Mouse (Mus musculus): Measurements from ENCODE around the gene Trappc1. TPM values are rescaled to one million over a fixed set of nuclear protein-coding genes. Genes with fewer than 3 reads are reported as not detected.
"Not testable (repeated sequence)": the region's sequence is repeated elsewhere in the genome, so short reads cannot be mapped to it uniquely, and the experiment has no call there.

The Trappc1 gene
- total RNA-seq (2021), result 10 to 100 TPM; 52.3 to 54.1 TPM
- long read RNA-seq, experiment 1, transcript Trappc1-202 (4 exons, 759 nt), result minor isoform, 11 of 34 reads
- long read RNA-seq, experiment 1, transcript Trappc1-203 (5 exons, 751 nt), result major isoform, 22 of 34 reads
- long read RNA-seq, experiment 1, partial matches to known transcripts, result 1 of 34 reads
- long read RNA-seq, experiment 1, other reads (novel, unspliced or antisense), result 0 of 34 reads
- long read RNA-seq, experiment 2, transcript Trappc1-202 (4 exons, 759 nt), result minor isoform, 13 of 34 reads
- long read RNA-seq, experiment 2, transcript Trappc1-203 (5 exons, 751 nt), result major isoform, 19 of 34 reads
- long read RNA-seq, experiment 2, partial matches to known transcripts, result 1 of 34 reads
- long read RNA-seq, experiment 2, other reads (novel, unspliced or antisense), result 0 of 34 reads

- peak; percentile 100 for DNase-seq
- intact Hi-C loops (cut with DNase I; ENCODE audit: low total_unique reads), result no loop called here
These were observed at the start of gene Trappc1, which contains the start of gene Cntrob for GRCm38 (mm10) chr11:69323667-69324111. TSS of gene Trappc1 (plus strand) at chr11:69323980. TSS of gene Cntrob (minus strand) at chr11:69323775.

DNA sequence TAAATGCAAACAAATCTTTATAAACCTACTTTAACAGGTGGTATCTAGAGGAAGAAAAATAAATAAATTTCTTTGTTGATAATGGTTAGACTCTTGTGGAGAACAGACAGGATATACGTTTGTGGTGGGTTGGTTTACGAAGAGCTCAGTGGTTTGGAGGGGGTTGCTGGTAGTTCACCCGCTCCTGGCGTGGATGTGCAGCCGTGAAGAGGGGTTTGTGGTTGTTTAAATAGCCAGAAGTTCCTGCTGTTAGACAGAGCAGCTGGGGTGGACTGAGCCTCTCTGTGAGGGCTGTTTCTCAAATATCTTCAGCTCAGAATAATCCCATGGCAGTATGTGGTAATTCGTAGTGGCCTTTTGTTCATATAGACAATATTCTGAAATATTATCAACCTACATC, 48.1 kb upstream of the Trappc1 start:
- intact Hi-C loops (cut with DNase I; ENCODE audit: low total_unique reads), result no loop called here
- no peak for DNase-seq

DNA sequence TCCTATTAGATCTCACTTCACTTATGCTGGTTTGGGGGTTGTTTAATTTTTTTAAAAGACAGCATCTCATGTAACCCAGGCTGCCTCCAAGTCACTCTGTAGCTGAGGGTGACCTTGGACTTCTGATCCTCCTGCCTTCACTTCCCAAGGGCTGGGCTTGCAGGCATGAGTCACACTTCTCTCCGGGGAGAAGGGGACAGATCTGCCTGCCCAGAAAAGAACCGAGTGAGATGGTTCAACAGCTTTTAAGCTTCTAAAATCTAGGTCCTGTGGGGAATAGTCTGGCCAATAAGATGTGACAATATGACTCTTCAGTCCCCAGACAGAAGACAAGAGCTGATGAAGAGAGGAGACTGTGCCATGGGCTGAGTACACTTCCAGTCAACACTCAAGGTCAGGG, 47.7 kb upstream of the Trappc1 start:
- DNase-seq, result no peak
- intact Hi-C loops (cut with DNase I; ENCODE audit: low total_unique reads), result no loop called here

DNA sequence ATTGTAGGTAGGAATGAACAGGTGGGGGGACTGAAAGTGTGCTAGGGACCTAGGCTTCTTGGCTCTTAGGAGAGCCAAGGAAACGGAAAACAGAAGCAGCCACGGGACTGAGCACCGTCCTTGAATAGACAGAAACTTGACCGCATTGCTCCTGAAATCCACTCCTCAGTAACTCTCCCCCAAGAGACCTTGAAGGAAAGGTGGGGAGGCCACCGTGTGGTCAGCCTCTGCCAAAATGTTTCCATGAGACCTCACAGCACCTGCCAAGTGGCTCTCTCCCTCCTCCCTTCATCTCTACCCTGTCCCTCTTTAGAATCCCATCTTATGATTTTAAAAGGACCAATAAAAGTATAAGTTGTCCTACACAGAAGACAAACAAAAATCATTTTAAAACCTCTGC, 46.5 kb upstream of the Trappc1 start:
- intact Hi-C loops (cut with DNase I; ENCODE audit: low total_unique reads), result no loop called here
- DNase-seq, result no peak

DNA sequence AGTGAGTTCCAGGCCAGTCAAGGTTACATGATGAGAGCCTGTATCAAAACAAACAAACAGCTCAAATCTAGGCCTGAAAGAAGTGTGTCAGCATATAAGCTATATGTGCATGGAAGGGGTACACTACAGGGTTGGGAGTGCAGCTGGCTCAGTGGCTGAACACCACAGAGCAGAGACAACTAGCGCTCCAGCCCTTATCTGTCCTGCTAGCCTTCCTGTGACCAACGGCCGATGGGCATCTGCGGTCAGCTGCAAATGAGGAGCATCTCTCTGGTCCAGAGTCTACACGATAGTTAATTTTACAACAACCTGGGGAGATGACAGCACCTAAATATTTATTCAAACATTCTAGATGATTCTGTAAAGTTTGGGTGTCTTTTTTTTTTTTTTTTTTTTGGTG, 32.7 kb upstream of the Trappc1 start:
- intact Hi-C loops (cut with DNase I; ENCODE audit: low total_unique reads), result no loop called here
- no peak for DNase-seq

GRCm38 (mm10) chr11:69295286-69295685, 28.5 kb upstream of the Trappc1 start:
- intact Hi-C loops (cut with DNase I; ENCODE audit: low total_unique reads), result no loop called here
- no peak for DNase-seq

- intact Hi-C loops (cut with DNase I; ENCODE audit: low total_unique reads), result no loop called here
These were observed 26.0 kb upstream of the Trappc1 start for GRCm38 (mm10) chr11:69297799-69298198.

GRCm38 (mm10) chr11:69298231-69298630, 25.5 kb upstream of the Trappc1 start:
- intact Hi-C loops (cut with DNase I; ENCODE audit: low total_unique reads), result no loop called here
- no peak for DNase-seq

More at GRCm38 (mm10) chr11:69297799-69298198, 26.0 kb upstream of the Trappc1 start:
- no peak for DNase-seq

DNA sequence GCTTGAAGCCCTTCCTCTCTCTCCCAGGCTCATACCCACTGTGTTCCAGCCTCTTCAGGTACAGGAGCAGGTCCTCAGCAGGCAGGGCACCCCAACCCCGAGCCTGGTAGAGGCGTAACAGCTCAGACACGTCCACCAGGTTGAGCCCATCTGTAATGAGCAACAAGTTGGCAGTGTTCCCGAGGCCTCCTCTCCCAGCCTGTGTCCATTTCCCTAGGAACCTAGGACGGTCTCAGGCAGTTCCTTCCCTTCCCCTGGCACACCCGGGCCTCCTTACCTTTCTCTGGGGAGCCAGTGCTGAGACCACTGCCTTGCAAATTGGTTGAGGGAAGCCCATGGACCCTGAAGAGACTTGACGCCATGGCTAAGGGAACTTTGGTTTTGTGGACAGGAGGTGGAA, 21.0 kb upstream of the Trappc1 start:
- no peak for DNase-seq
- intact Hi-C loops (cut with DNase I; ENCODE audit: low total_unique reads), result no loop called here

DNA sequence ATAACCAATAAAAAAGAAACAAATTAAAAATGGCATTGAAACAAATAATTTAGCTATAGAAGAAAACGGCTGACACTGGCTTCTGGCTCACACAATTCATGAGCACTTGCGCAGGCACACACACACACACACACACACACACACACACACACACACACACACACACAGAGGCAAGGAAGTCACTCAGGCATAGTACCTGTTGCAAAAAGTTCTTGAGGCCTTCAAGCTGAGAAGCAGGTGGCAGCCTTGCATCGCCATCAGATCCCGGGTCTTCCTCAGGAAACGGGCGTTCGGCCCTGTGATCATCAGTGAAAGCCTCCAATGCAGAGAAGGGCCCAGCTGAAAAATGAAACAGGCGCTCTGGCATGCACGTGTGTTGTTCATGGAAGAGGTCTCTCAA, 18.5 kb upstream of the Trappc1 start:
- intact Hi-C loops (cut with DNase I; ENCODE audit: low total_unique reads), result no loop called here
- no peak for DNase-seq

GRCm38 (mm10) chr11:69306039-69306438, 17.7 kb upstream of the Trappc1 start:
- DNase-seq, result no peak
- intact Hi-C loops (cut with DNase I; ENCODE audit: low total_unique reads), result no loop called here

GRCm38 (mm10) chr11:69311266-69311665, 12.5 kb upstream of the Trappc1 start:
- intact Hi-C loops (cut with DNase I; ENCODE audit: low total_unique reads), result no loop called here
- peak; percentile 45 for DNase-seq

DNA sequence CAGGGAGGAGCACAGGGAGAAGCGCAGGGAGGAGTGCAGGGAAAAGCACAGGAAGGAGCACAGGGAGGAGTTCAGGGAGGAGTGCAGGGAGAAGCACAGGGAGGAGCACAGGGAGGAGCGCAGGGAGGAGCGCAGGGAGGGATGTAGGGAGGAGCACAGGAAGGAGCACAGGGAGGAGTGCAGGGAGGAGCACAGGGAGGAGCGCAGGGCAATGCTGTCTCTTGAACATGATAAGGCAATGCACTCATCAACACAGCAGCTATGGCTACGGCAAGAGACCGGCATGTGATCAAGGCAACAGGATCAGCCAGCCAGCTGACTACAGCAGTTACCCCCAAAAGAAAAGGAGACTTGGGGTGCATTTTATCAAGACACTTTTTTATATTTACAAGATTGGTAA, 7.4 kb upstream of the Trappc1 start:
- DNase-seq, result no peak
- intact Hi-C loops (cut with DNase I; ENCODE audit: low total_unique reads), result loop anchor here (5.0 kb wide), 1 partner anchor 1104 kb away; no protein-coding TSS in a partner anchor

GRCm38 (mm10) chr11:69318000-69318399, 5.8 kb upstream of the Trappc1 start:
- DNase-seq, result not testable (repeated sequence)
- intact Hi-C loops (cut with DNase I; ENCODE audit: low total_unique reads), result loop anchor here (5.0 kb wide), 1 partner anchor 1106 kb away; no protein-coding TSS in a partner anchor

DNA sequence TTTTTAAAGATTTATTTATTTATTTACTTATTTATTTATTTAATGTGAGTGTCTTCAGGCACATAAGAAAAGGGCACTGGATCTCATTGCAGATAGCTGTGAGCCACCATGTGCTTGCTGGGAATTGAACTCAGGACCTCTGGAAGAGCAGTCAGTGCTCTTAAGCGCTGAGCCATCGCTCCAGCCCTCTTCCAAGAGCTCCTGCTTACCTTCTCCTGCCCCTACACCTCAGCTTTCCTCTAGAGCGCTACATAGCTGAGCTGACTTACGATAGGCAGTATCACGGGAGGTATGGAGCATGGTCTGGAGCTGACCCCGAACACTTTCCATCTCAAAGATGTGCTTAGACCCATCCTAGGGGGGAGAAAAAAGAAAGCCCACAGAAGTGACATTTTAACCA, 2.2 kb upstream of the Trappc1 start:
- intact Hi-C loops (cut with DNase I; ENCODE audit: low total_unique reads), result no loop called here
- DNase-seq, result no peak

DNA sequence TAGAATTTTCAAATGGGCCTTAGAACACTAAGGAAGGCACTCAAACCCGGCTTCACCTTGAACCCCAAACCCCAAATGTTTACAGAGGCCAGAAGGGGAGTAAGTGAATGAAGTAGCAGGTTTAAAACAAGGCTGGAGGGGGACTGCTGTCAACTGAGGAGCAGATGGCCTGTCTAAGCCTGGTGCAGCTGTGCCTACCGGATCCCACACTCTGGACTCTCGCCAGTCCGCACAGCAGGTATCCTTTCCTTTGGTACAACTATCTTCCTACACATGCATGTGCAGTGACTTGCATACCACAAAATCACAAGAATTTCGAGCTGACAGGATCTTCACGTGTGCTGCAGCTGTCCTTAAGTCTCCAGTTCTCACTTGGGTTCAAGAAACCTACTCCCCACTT, 1.8 kb upstream of the Trappc1 start:
- intact Hi-C loops (cut with DNase I; ENCODE audit: low total_unique reads), result no loop called here
- DNase-seq, result no peak

DNA sequence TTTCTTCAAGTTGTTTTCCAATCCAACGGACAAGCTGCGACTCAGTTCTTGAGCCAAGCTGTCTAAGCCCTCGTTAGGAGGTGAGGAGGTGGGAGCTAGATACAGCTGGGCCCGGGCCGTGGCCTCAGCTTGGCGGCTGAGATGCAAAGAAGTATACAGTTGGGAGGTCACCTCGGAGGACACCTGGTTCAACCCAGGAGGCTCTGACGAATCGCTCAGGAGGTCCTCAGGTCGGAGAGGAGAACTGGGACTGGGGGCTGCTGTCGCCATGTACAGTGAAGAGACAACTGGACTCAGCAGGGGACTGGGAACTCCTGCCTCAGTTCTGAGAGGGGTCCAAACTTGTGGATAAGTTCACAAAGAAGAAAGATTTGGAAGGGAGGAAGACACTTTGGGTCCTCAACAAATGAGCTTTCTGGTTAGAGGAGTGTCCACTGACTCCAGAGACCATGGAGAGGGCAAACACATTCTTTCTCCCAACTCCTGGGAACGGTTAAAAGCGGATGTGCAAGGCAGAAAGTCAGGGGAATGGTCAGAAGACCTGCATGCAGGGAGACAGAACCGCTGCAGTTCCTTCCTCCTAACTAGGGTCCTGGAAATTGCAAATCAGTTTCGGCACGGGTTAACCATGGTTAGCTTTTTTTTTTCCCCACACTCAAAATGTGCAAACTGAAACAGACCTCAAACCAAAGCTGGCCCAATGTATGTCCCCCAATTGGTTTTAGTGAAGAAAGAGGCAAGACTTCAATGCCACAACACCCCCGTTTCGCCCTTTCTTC, 898 bp upstream of the Trappc1 start:
- intact Hi-C loops (cut with DNase I; ENCODE audit: low total_unique reads), result no loop called here
- DNase-seq, result no peak

DNA sequence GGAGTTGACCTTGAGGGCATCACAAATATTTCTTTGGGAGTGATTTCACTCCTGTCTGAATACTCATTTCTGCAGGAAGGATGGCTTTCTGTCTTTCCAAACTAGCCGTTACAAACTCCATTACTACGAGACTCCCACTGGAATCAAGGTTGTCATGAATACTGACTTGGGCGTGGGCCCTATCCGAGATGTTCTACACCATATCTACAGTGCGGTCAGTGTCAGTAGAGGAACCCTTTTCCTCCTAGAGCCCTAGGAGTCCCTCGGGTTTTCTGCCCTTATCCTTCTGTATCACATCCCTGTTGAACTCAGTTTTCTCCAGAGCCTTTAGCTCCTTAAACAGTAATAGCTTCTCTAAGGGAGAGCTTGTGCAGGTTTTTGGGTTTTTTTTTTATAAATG, 969 bp downstream of the Trappc1 start:
- no peak for DNase-seq
- intact Hi-C loops (cut with DNase I; ENCODE audit: low total_unique reads), result no loop called here

DNA sequence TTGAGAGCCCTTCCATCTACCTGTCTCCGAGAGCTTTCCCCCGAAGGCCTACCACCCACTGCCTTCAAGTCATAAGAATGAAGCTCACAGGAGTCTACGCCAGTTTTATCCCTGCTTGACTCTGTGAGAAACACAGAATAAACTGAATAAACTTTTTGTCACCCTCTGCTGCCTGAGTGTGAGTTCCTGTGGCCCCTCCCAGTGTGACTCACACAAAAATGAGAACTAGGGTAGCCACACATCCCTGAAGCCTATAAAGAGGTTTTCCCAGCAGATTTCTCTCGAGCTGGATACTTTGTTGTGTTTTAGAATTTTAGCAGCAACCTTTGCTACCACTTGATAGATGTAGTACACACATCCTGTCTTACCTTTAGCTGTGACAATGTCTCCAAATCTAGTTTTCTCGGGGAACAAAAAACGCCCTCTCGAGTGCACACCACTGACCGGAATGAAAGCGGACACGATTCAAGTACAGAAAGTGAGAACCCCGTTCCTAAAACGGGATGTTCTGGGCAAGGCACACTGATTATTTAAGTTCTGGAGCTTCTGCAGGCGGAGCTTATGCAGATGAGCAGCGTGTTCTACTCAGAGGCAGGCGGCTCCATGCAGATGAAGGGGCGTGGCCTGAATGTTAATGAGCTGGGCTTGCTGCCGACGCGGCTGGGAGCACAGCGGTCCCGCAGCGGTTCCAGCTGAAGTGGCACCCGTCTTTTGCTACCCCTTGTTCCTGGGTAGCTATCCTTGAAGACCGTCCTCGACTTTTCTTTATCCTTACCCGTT, 2.0 kb downstream of the Trappc1 start, which contains the start of gene Kcnab3:
TSS of gene Kcnab3 (plus strand) at position 631 of the 780 bp plus-strand sequence.
- peak; percentile 84 for DNase-seq
- intact Hi-C loops (cut with DNase I; ENCODE audit: low total_unique reads), result no loop called here
